Mouse (Mus musculus): ENCODE data around the gene Olfr601. TPM values are rescaled to one million over a fixed set of nuclear protein-coding genes. Genes with fewer than 3 reads are reported as not detected.
"Not testable (repeated sequence)": the region's sequence is repeated elsewhere in the genome, so short reads cannot be mapped to it uniquely, and the experiment has no call there.

The Olfr601 gene
- not detected in 2 replicates for polyA plus RNA-seq (2015; fragmentation: Nextera tagmentation; extraction: Ambion mirVana)

DNA sequence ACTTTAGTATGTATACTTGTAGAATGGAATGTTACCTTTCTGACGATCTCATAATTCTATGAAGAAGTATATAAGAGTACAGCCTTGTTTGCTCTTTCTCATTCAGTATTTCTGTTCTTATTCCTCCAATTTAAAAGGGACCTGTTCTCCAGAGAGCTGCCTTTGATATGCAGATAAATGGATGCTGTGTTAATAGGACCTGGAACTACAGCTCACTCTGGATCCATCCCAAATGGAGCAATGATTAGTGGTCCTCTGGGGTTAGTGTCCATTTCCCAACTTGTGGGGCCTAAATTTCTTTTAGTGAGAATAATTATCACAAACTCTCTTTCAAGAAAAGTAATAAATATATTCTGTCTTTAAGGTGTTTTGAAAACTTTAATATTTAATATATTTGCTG is at the start of gene Olfr601:
Olfr601 (minus strand) TSS at position 101 of the 400 bp plus-strand sequence.
- ATAC-seq = no peak

GRCm38 (mm10) chr7:103406521-103407055 is 44.1 kb upstream of the Olfr601 start:
- not testable (repeated sequence) for H3K27ac ChIP-seq (ENCODE audit: low read depth); H3K4me1 ChIP-seq (ENCODE audit: insufficient read depth); DNase-seq; ATAC-seq; H3K9me3 ChIP-seq (ENCODE audit: low read length); H3K27me3 ChIP-seq (ENCODE audit: insufficient read depth, low read length); H3K36me3 ChIP-seq (replicated peaks; ENCODE audit: insufficient read depth, low read length); H3K4me2 ChIP-seq (ENCODE audit: low read depth, low read length); H3K4me3 ChIP-seq (ENCODE audit: low read depth, low read length); H3K9ac ChIP-seq (replicated peaks)
- 62% methylated on average over 3 of the region's 3 CpGs for WGBS (ENCODE audit: insufficient replicate concordance)

More for the DNA sequence above, at the start of gene Olfr601:
- no peaks in the 10 kb centered on the region for H3K4me1 ChIP-seq (ENCODE audit: insufficient read depth)
- no peaks in the 10 kb centered on the region for H3K9me3 ChIP-seq (ENCODE audit: low read length)
- no peak within 1 kb of the TSS for H3K9ac ChIP-seq (replicated peaks)
- DNase-seq = no peak
- WGBS (ENCODE audit: insufficient replicate concordance) = 74% methylated on average over 1 of the region's 1 CpGs
- H3K36me3 ChIP-seq (replicated peaks; ENCODE audit: insufficient read depth, low read length) = no peaks in the 10 kb centered on the region
- no peak within 1 kb of the TSS for H3K4me2 ChIP-seq (ENCODE audit: low read depth, low read length)
- no peak within 1 kb of the TSS for H3K27ac ChIP-seq (ENCODE audit: low read depth)
- TF ChIP-seq CTCF (IDR thresholded peaks at IDR 0.05; ENCODE audit: low read depth) = no peak
- TF ChIP-seq EP300 (IDR thresholded peaks at IDR 0.05; ENCODE audit: low read depth) = no peak
- H3K27me3 ChIP-seq (ENCODE audit: insufficient read depth, low read length) = no peaks in the 10 kb centered on the region
- no peak within 1 kb of the TSS for H3K4me3 ChIP-seq (ENCODE audit: low read depth, low read length)

DNA sequence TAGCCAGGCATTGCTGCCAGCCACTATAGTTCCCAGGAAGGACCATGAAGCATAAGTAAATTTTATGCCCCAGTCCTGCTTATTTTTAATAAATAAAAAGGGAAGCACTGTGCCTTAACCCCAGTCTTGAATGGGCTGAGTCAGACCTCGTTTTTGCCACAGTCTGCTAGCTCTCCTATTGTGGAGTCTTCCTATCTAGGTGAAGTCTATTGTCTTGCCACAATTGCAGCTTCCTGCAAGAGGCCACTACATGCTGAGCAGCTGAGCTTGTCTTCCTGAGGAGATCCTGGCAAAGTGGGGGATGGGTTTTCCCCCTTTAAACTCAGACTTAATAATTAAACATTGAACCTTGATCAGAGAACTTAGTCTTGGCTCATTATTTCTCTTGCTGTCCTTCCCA is 36.5 kb upstream of the Olfr601 start:
- TF ChIP-seq CTCF (IDR thresholded peaks at IDR 0.05; ENCODE audit: low read depth) (no peak), EP300 (IDR thresholded peaks at IDR 0.05; ENCODE audit: low read depth) (no peak)
- H3K27me3 ChIP-seq (ENCODE audit: insufficient read depth, low read length) = no peaks in the 10 kb centered on the region
- H3K9me3 ChIP-seq (ENCODE audit: low read length) = no peaks in the 10 kb centered on the region
- WGBS (ENCODE audit: insufficient replicate concordance) = 14% methylated on average over 1 of the region's 1 CpGs
- no peaks in the 10 kb centered on the region for H3K4me1 ChIP-seq (ENCODE audit: insufficient read depth)
- H3K27ac ChIP-seq (ENCODE audit: low read depth) = no peak overlapping the region
- no peak for DNase-seq
- no peak overlapping the region for H3K4me3 ChIP-seq (ENCODE audit: low read depth, low read length)
- H3K9ac ChIP-seq (replicated peaks) = no peak overlapping the region
- no peak overlapping the region for H3K4me2 ChIP-seq (ENCODE audit: low read depth, low read length)
- ATAC-seq = no peak
- no peaks in the 10 kb centered on the region for H3K36me3 ChIP-seq (replicated peaks; ENCODE audit: insufficient read depth, low read length)

- no peak overlapping the region for H3K4me3 ChIP-seq (ENCODE audit: low read depth, low read length)
- no peak overlapping the region for H3K27ac ChIP-seq (ENCODE audit: low read depth)
- TF ChIP-seq CTCF (IDR thresholded peaks at IDR 0.05; ENCODE audit: low read depth) (no peak), EP300 (IDR thresholded peaks at IDR 0.05; ENCODE audit: low read depth) (no peak)
- no peak overlapping the region for H3K4me2 ChIP-seq (ENCODE audit: low read depth, low read length)
- no peaks in the 10 kb centered on the region for H3K36me3 ChIP-seq (replicated peaks; ENCODE audit: insufficient read depth, low read length)
- no peaks in the 10 kb centered on the region for H3K4me1 ChIP-seq (ENCODE audit: insufficient read depth)
- ATAC-seq = no peak
- DNase-seq = no peak
- no peaks in the 10 kb centered on the region for H3K9me3 ChIP-seq (ENCODE audit: low read length)
- no peaks in the 10 kb centered on the region for H3K27me3 ChIP-seq (ENCODE audit: insufficient read depth, low read length)
- no peak overlapping the region for H3K9ac ChIP-seq (replicated peaks)
Observed at GRCm38 (mm10) chr7:103397758-103398157, 35.3 kb upstream of the Olfr601 start.

DNA sequence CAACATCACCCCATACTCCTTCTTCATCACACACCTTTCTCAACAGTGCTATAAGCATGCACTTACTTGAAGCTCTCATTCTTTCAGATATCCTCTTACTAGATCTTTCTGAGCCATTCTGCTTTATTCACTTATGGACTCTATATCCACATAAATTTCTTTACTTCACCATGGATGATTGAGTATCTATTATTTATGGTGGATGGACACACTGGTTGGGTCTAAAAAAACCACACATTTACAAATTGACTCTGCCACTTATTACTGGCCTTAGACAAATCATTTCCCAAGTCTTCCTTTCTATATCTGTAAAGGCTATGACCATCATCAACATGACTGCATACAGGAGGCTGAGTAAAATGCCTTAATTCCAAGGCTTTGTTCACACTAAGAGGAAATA is 23.6 kb upstream of the Olfr601 start, which contains the start of gene Olfr603:
Olfr603 (minus strand) TSS at position 101 of the 400 bp plus-strand sequence.
- H3K36me3 ChIP-seq (replicated peaks; ENCODE audit: insufficient read depth, low read length) = no peaks in the 10 kb centered on the region

DNA sequence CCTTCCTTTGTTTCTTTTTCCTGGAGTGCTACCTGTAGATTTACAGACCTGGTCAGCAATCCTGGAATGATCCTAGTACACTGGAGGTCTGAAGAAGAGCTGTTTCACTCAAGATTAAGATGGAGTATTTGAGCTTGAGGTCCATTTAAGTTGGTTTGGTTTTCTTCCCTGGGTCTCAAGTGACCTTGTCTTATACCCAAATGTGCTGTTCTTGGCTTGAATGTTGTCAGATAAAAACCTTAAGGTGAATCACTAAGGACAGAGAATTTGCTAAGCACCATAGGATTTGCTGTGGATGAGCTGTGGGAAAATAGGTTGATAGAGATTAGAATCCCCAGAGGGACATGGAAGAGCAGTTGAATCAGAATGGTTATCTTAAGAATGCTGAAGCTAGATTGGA is 12.9 kb downstream of the Olfr601 start, which contains the start of gene Olfr600:
Olfr600 (minus strand) TSS at position 101 of the 400 bp plus-strand sequence.
- ATAC-seq = no peak
- TF ChIP-seq EP300 (IDR thresholded peaks at IDR 0.05; ENCODE audit: low read depth) (no peak), CTCF (IDR thresholded peaks at IDR 0.05; ENCODE audit: low read depth) (no peak)
- no peaks in the 10 kb centered on the region for H3K27me3 ChIP-seq (ENCODE audit: insufficient read depth, low read length)
- no peak within 1 kb of the TSS for H3K4me2 ChIP-seq (ENCODE audit: low read depth, low read length)
- DNase-seq = no peak
- no peaks in the 10 kb centered on the region for H3K36me3 ChIP-seq (replicated peaks; ENCODE audit: insufficient read depth, low read length)
- no peaks in the 10 kb centered on the region for H3K9me3 ChIP-seq (ENCODE audit: low read length)
- no peak within 1 kb of the TSS for H3K9ac ChIP-seq (replicated peaks)
- no peak within 1 kb of the TSS for H3K27ac ChIP-seq (ENCODE audit: low read depth)
- no peaks in the 10 kb centered on the region for H3K4me1 ChIP-seq (ENCODE audit: insufficient read depth)
- no peak within 1 kb of the TSS for H3K4me3 ChIP-seq (ENCODE audit: low read depth, low read length)

More for the DNA sequence above, 23.6 kb upstream of the Olfr601 start, which contains the start of gene Olfr603:
- Histone ChIP-seq H3K4me3 (ENCODE audit: low read depth, low read length) (no peak within 1 kb of the TSS), H3K4me1 (ENCODE audit: insufficient read depth) (no peaks in the 10 kb centered on the region), H3K9ac (replicated peaks) (no peak within 1 kb of the TSS), H3K4me2 (ENCODE audit: low read depth, low read length) (no peak within 1 kb of the TSS), H3K27me3 (ENCODE audit: insufficient read depth, low read length) (no peaks in the 10 kb centered on the region), H3K27ac (ENCODE audit: low read depth) (no peak within 1 kb of the TSS), H3K9me3 (ENCODE audit: low read length) (no peaks in the 10 kb centered on the region)
- ATAC-seq = no peak
- no peak for DNase-seq
- TF ChIP-seq CTCF (IDR thresholded peaks at IDR 0.05; ENCODE audit: low read depth) (no peak), EP300 (IDR thresholded peaks at IDR 0.05; ENCODE audit: low read depth) (no peak)

DNA sequence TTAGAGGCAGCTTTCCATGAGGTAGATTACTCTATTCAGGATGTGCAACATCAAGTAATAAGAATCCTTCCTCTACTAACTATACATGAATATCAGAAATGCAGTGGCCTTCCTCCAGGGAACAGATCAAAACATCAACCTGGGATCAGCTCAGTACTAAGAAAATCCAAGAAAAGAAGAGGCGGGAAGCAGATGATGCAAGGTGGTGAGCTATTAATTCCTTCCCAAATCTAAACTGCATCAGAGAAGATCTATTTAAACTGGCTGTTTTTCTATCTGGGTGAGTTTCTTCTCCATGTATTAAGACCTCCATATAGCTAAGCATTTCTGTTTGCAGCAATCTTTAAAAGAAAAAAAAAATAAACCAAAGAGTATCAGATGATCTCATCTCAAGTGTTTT is 26.8 kb downstream of the Olfr601 start, which contains the start of gene Olfr599:
Olfr599 (plus strand) TSS at position 301 of the 400 bp plus-strand sequence.
- Histone ChIP-seq H3K27ac (ENCODE audit: low read depth) (no peak within 1 kb of the TSS), H3K4me2 (ENCODE audit: low read depth, low read length) (no peak within 1 kb of the TSS), H3K4me1 (ENCODE audit: insufficient read depth) (no peaks in the 10 kb centered on the region), H3K9me3 (ENCODE audit: low read length) (no peaks in the 10 kb centered on the region), H3K9ac (replicated peaks) (no peak within 1 kb of the TSS), H3K4me3 (ENCODE audit: low read depth, low read length) (no peak within 1 kb of the TSS), H3K36me3 (replicated peaks; ENCODE audit: insufficient read depth, low read length) (no peaks in the 10 kb centered on the region), H3K27me3 (ENCODE audit: insufficient read depth, low read length) (no peaks in the 10 kb centered on the region)
- 78% methylated on average over 1 of the region's 1 CpGs for WGBS (ENCODE audit: insufficient replicate concordance)
- no peak for DNase-seq
- no peak for ATAC-seq
- TF ChIP-seq EP300 (IDR thresholded peaks at IDR 0.05; ENCODE audit: low read depth) (no peak), CTCF (IDR thresholded peaks at IDR 0.05; ENCODE audit: low read depth) (no peak)
